Mouse (Mus musculus) lung, adult 2 months (tissue): ENCODE data around the gene Nab1.

ENCODE experiments used
- CTCF ChIP-seq: fragments of 200-500 bp; IDR thresholded peaks from 2 replicates; pipeline ENCODE4 v1.5.1; 2011; ENCODE audit warnings: mild to moderate bottlenecking, low read length, control low read depth; ENCODE audit not compliant: insufficient read depth
- POLR2A ChIP-seq: fragments of 200-500 bp; IDR thresholded peaks from 2 replicates; pipeline ENCODE4 v1.6.1; 2011; ENCODE audit warnings: low read depth, mild to moderate bottlenecking, control low read depth, low read length, borderline replicate concordance; ENCODE audit errors: extremely low read depth

DNA sequence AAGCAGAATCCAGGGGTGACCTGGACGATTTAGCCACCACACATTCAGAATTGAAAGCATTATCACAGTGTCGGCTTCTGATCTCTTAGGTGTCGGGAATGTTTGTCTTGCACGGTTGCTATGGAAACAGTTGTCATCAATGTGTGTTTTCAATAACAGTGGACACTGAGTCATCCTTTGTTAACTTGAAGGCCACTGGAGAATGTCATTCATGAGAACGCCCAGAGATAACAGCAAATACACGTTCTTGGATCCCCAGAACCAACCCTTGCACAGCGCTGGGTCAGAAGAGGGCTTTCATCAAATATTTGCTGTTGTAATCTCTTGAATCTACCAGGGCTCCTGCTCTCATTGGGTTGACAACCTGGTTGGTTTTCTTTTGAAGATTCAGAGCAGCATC is 43.9 kb downstream of the Nab1 start:
- TF ChIP-seq POLR2A, result no peak
- no peak for TF ChIP-seq CTCF
